Mouse (Mus musculus) brain, embryonic 14.5 days (tissue): Measurements from ENCODE around the gene Angel2.

Source experiments
- CTCF ChIP-seq: fragments of 200-500 bp; IDR thresholded peaks from 2 replicates; pipeline ENCODE4 v1.5.1; 2012; ENCODE audit warnings: inconsistent platforms, mild to moderate bottlenecking, moderate library complexity, borderline replicate concordance; ENCODE audit not compliant: insufficient read depth, insufficient read length; ENCODE audit errors: extremely low read depth
- POLR2A ChIP-seq: fragments of 200-500 bp; IDR thresholded peaks from 2 replicates; pipeline ENCODE4 v1.6.1; 2012; ENCODE audit warnings: mild to moderate bottlenecking, inconsistent platforms, borderline replicate concordance; ENCODE audit not compliant: poor library complexity, insufficient read depth, insufficient read length, severe bottlenecking; ENCODE audit errors: extremely low read depth

GRCm38 (mm10) chr1:190898899-190899575 lies 25.9 kb upstream of the Angel2 start:
- TF ChIP-seq CTCF (no peak), POLR2A (no peak)
